Mouse (Mus musculus): ENCODE results near the gene Tmem223.

- no peak for TF ChIP-seq EP300 (optimal IDR thresholded peaks at IDR 0.05)
- no peak for TF ChIP-seq CTCF (IDR thresholded peaks at IDR 0.05; ENCODE audit: low read depth)
Observed at GRCm38 (mm10) chr19:8758899-8759298, 11.9 kb upstream of the Tmem223 start.
